Mouse (Mus musculus) hindbrain, postnatal 0 days (tissue): ENCODE data around the gene Cyp2b13. TPM values are rescaled to one million over a fixed set of nuclear protein-coding genes. Genes with fewer than 3 reads are reported as not detected.

ENCODE experiments used
- polyA plus RNA-seq: library from polyadenylated mRNA; unstranded; fragments of >200 nt; fragmentation: Nextera tagmentation; extraction: Ambion mirVana; gene quantifications from 2 replicates; pipeline ENCODE4 v1.2.1, GENCODE M21; 2015
- total RNA-seq: library from RNA; depleted of rRNA; stranded (reverse); fragments of >200 nt; gene quantifications from 2 replicates; pipeline ENCODE4 v1.2.3, GENCODE M21; 2014; rRNA removed

Gene Cyp2b13
- total and polyA plus RNA-seq, 2 experiments from 2014 or later: 0.10 TPM; not detected in 1

Other genes with a start within 250 kb of the Cyp2b13 start
- 3.8 and 4.4 TPM in 2 replicates for gene Cyp2s1, start 244.6 kb upstream of the Cyp2b13 start, total RNA-seq
- gene Cyp2s1, start 244.6 kb upstream of the Cyp2b13 start, polyA plus RNA-seq: 3.5 and 4.3 TPM in 2 replicates
- not detected in 2 replicates for gene Cyp2b10, start 163.9 kb upstream of the Cyp2b13 start, total RNA-seq
- gene Cyp2b10, start 163.9 kb upstream of the Cyp2b13 start, polyA plus RNA-seq: not detected in 2 replicates
- gene Cyp2b9, start 111.9 kb downstream of the Cyp2b13 start, total RNA-seq: not detected in 2 replicates
- not detected in 2 replicates for gene Cyp2b9, start 111.9 kb downstream of the Cyp2b13 start, polyA plus RNA-seq
- gene Vmn1r184, start 198.8 kb downstream of the Cyp2b13 start, total RNA-seq: not detected in 2 replicates
- gene Vmn1r184, start 198.8 kb downstream of the Cyp2b13 start, polyA plus RNA-seq: not detected in 2 replicates
- not detected in 2 replicates for gene Cyp2a4, start 245.7 kb downstream of the Cyp2b13 start, total RNA-seq
- gene Cyp2a4, start 245.7 kb downstream of the Cyp2b13 start, polyA plus RNA-seq: not detected in 2 replicates